Mouse (Mus musculus): ENCODE results near the gene Fam174b. TPM values are rescaled to one million over a fixed set of nuclear protein-coding genes. Genes with fewer than 3 reads are reported as not detected.
A peak's percentile ranks its signal among the peaks of the same experiment; 100 is the strongest.

The Fam174b gene
- polyA plus RNA-seq, 1 experiment from 2014 or later: 84.4 TPM

GRCm38 (mm10) chr7:73730430-73731022 lies 9.6 kb upstream of the Fam174b start:
- H3K9ac ChIP-seq: no peak overlapping the region
- no peaks in the 10 kb centered on the region for H3K9me3 ChIP-seq
- peaks cover 17% of the 10 kb centered on the region for H3K4me1 ChIP-seq
- no peak overlapping the region for H3K4me2 ChIP-seq
- no peaks in the 10 kb centered on the region for H3K36me3 ChIP-seq
- no peak overlapping the region for H3K4me3 ChIP-seq
- peak overlapping the region; percentile 37 for H3K27ac ChIP-seq
- H3K27me3 ChIP-seq: no peaks in the 10 kb centered on the region
- 18% methylated on average over 10 of the region's 10 CpGs for WGBS
- 0 out of 2 replicates have a peak, but pooled peaks have one; percentile 72 for ATAC-seq (ENCODE audit: borderline replicate concordance, extremely low read depth, low FRiP score, low TSS enrichment)

- no peaks in the 10 kb centered on the region for H3K9me3 ChIP-seq
- ATAC-seq (ENCODE audit: borderline replicate concordance, extremely low read depth, low FRiP score, low TSS enrichment): no peak
- H3K36me3 ChIP-seq: no peaks in the 10 kb centered on the region
- H3K4me2 ChIP-seq: no peak overlapping the region
- H3K4me3 ChIP-seq: no peak overlapping the region
- 81% methylated on average over 2 of the region's 2 CpGs for WGBS
- no peak overlapping the region for H3K27ac ChIP-seq
- H3K4me1 ChIP-seq: peaks cover 9% of the 10 kb centered on the region
- peaks cover 10% of the 10 kb centered on the region; the same call in 1 of the 2 replicates for H3K27me3 ChIP-seq
- no peak overlapping the region for H3K9ac ChIP-seq
Measured at GRCm38 (mm10) chr7:73736046-73736445, 4.1 kb upstream of the Fam174b start.

- peaks cover 14% of the 10 kb centered on the region; the same call in 1 of the 2 replicates for H3K27me3 ChIP-seq
- ATAC-seq (ENCODE audit: borderline replicate concordance, extremely low read depth, low FRiP score, low TSS enrichment): no peak
- H3K4me2 ChIP-seq: peak overlapping the region; percentile 94
- H3K4me1 ChIP-seq: peaks cover 24% of the 10 kb centered on the region
- no peaks in the 10 kb centered on the region for H3K9me3 ChIP-seq
- H3K27ac ChIP-seq: peak overlapping the region; percentile 87
- 23% methylated on average over 5 of the region's 5 CpGs for WGBS
- peak overlapping the region; percentile 57 for H3K4me3 ChIP-seq
- no peaks in the 10 kb centered on the region for H3K36me3 ChIP-seq
- H3K9ac ChIP-seq: peak overlapping the region; percentile 59
Measured at GRCm38 (mm10) chr7:73741392-73741791, 1.3 kb downstream of the Fam174b start.

DNA sequence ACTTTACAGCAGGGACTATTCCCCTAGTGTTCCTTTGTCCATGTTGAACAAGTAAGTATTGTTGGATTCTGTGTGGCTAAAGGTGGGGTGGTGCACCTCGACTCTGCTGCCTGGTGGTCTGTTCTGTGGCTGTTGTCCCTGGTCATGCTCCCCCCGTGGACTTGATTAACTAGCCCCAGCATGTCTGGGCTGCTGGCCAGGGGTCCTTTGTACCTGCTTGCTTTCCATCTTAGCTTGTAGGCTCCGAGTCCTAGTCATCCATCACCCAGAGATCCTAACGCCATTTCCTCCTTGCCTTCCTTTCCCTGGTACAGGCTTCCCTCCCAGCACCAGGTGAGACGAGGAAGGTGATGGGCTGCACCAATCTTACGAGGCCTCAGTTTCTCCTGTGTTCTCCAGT lies 1.7 kb downstream of the Fam174b start:
- peaks cover 28% of the 10 kb centered on the region for H3K4me1 ChIP-seq
- no peaks in the 10 kb centered on the region for H3K36me3 ChIP-seq
- 37% methylated on average over 6 of the region's 6 CpGs for WGBS
- H3K9ac ChIP-seq: peak overlapping the region; percentile 59
- H3K9me3 ChIP-seq: no peaks in the 10 kb centered on the region
- peak overlapping the region; percentile 87 for H3K27ac ChIP-seq
- H3K4me3 ChIP-seq: peak overlapping the region; percentile 57
- no peak for ATAC-seq (ENCODE audit: borderline replicate concordance, extremely low read depth, low FRiP score, low TSS enrichment)
- peak overlapping the region; percentile 94 for H3K4me2 ChIP-seq
- H3K27me3 ChIP-seq: peaks cover 14% of the 10 kb centered on the region; the same call in 1 of the 2 replicates

DNA sequence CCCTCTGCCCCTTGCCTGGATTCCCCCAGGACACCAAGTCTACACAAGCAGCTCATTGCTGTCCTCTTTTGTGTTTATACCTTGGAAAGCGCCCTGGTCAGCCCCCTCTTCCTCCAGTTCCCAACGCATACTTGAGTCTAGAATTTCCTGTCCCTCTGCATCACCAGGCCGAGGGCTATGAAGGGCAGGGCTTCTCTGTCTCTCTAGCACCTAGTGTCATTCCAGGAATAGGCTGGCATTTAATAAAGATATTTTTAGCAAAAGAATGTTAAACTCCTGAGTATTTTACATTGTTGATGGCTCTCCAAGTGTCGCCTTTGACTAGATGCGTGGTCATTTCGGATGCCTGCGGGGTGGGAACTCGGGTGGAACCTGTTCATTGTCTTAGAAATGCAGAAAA lies 3.0 kb downstream of the Fam174b start:
- Histone ChIP-seq H3K9ac (no peak overlapping the region), H3K27me3 (peaks cover 14% of the 10 kb centered on the region; the same call in 1 of the 2 replicates), H3K27ac (no peak overlapping the region), H3K4me1 (peaks cover 38% of the 10 kb centered on the region), H3K4me2 (peak overlapping the region; percentile 21), H3K9me3 (no peaks in the 10 kb centered on the region), H3K36me3 (no peaks in the 10 kb centered on the region), H3K4me3 (0 out of 2 replicates have a peak overlapping the region, but pooled peaks have one; percentile 6)
- no peak for ATAC-seq (ENCODE audit: borderline replicate concordance, extremely low read depth, low FRiP score, low TSS enrichment)
- WGBS: 58% methylated on average over 8 of the region's 8 CpGs

- Histone ChIP-seq H3K4me3 (no peak overlapping the region), H3K9me3 (no peaks in the 10 kb centered on the region), H3K36me3 (no peaks in the 10 kb centered on the region), H3K27ac (0 out of 2 replicates have a peak overlapping the region, but pooled peaks have one; percentile 10), H3K4me2 (peak overlapping the region; percentile 22; the same call in 1 of the 2 replicates), H3K4me1 (peaks cover 38% of the 10 kb centered on the region), H3K9ac (no peak overlapping the region), H3K27me3 (peaks cover 9% of the 10 kb centered on the region; the same call in 1 of the 2 replicates)
- no peak for ATAC-seq (ENCODE audit: borderline replicate concordance, extremely low read depth, low FRiP score, low TSS enrichment)
- WGBS: 74% methylated on average over 10 of the region's 10 CpGs
Measured at GRCm38 (mm10) chr7:73743831-73744370, 3.8 kb downstream of the Fam174b start.

GRCm38 (mm10) chr7:73745903-73746302 lies 5.8 kb downstream of the Fam174b start:
- H3K4me1 ChIP-seq: peaks cover 38% of the 10 kb centered on the region
- peak overlapping the region; percentile 8; the same call in 1 of the 2 replicates for H3K4me2 ChIP-seq
- H3K9me3 ChIP-seq: no peaks in the 10 kb centered on the region
- H3K4me3 ChIP-seq: no peak overlapping the region
- ATAC-seq (ENCODE audit: borderline replicate concordance, extremely low read depth, low FRiP score, low TSS enrichment): no peak
- no peaks in the 10 kb centered on the region for H3K36me3 ChIP-seq
- H3K9ac ChIP-seq: no peak overlapping the region
- peaks cover 4% of the 10 kb centered on the region; the same call in 1 of the 2 replicates for H3K27me3 ChIP-seq
- H3K27ac ChIP-seq: peak overlapping the region; percentile 92
- 49% methylated on average over 5 of the region's 5 CpGs for WGBS

- Histone ChIP-seq H3K4me1 (peaks cover 28% of the 10 kb centered on the region), H3K27me3 (peaks cover 2% of the 10 kb centered on the region; the same call in 1 of the 2 replicates), H3K27ac (peak overlapping the region; percentile 92), H3K9me3 (no peaks in the 10 kb centered on the region), H3K36me3 (no peaks in the 10 kb centered on the region), H3K9ac (no peak overlapping the region), H3K4me3 (no peak overlapping the region), H3K4me2 (peak overlapping the region; percentile 25; the same call in 1 of the 2 replicates)
- ATAC-seq (ENCODE audit: borderline replicate concordance, extremely low read depth, low FRiP score, low TSS enrichment): no peak
- 52% methylated on average over 4 of the region's 4 CpGs for WGBS
Measured at GRCm38 (mm10) chr7:73746836-73747235, 6.7 kb downstream of the Fam174b start.

DNA sequence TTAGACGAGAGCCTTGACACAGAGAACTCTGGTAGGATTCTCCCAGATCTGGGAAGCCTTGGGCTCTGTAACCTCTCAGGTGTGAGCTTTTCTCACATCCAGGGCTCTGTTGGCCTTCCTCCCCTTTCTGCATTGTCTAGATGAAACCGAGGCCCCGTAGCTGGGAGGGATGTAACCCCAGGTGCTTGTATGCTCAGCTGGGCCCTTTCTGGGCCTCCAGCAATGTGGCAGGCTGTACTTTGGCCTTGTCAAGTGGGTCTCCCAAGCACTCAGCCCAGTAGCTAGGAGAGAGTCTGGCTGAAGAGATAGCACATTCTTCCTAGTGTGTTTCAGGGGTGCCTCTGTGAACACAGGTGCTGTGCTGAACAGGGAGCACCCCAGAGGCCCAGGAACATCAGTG lies 7.4 kb downstream of the Fam174b start:
- Histone ChIP-seq H3K27ac (peak overlapping the region; percentile 92), H3K9me3 (no peaks in the 10 kb centered on the region), H3K27me3 (no peaks in the 10 kb centered on the region), H3K9ac (no peak overlapping the region), H3K4me2 (peak overlapping the region; percentile 25; the same call in 1 of the 2 replicates), H3K4me3 (no peak overlapping the region), H3K36me3 (no peaks in the 10 kb centered on the region), H3K4me1 (peaks cover 26% of the 10 kb centered on the region)
- ATAC-seq (ENCODE audit: borderline replicate concordance, extremely low read depth, low FRiP score, low TSS enrichment): peak; percentile 48; the same call in 1 of the 2 replicates
- WGBS: 54% methylated on average over 3 of the region's 3 CpGs

GRCm38 (mm10) chr7:73748437-73749108 lies 8.5 kb downstream of the Fam174b start:
- no peak overlapping the region for H3K4me3 ChIP-seq
- 58% methylated on average over 5 of the region's 5 CpGs for WGBS
- peaks cover 21% of the 10 kb centered on the region for H3K4me1 ChIP-seq
- H3K4me2 ChIP-seq: 0 out of 2 replicates have a peak overlapping the region, but pooled peaks have one; percentile 8
- H3K36me3 ChIP-seq: no peaks in the 10 kb centered on the region
- no peaks in the 10 kb centered on the region for H3K9me3 ChIP-seq
- no peak overlapping the region for H3K9ac ChIP-seq
- H3K27ac ChIP-seq: peak overlapping the region; percentile 92
- H3K27me3 ChIP-seq: no peaks in the 10 kb centered on the region
- ATAC-seq (ENCODE audit: borderline replicate concordance, extremely low read depth, low FRiP score, low TSS enrichment): peak; percentile 36; the same call in 1 of the 2 replicates

- Histone ChIP-seq H3K36me3 (no peaks in the 10 kb centered on the region), H3K4me3 (no peak overlapping the region), H3K4me2 (no peak overlapping the region), H3K9ac (no peak overlapping the region), H3K9me3 (no peaks in the 10 kb centered on the region), H3K27me3 (no peaks in the 10 kb centered on the region), H3K4me1 (peaks cover 26% of the 10 kb centered on the region), H3K27ac (peak overlapping the region; percentile 92)
- ATAC-seq (ENCODE audit: borderline replicate concordance, extremely low read depth, low FRiP score, low TSS enrichment): no peak
- WGBS: 86% methylated on average over 2 of the region's 2 CpGs
Measured at GRCm38 (mm10) chr7:73749339-73749738, 9.2 kb downstream of the Fam174b start.

All from lung, embryonic 15.5 days (tissue).